Mouse (Mus musculus) heart, embryonic 14.5 days (tissue): ENCODE measurements at regions not wholly inside any gene's neighbourhood (a gene's known extent, or its start where the extent isn't known, plus 50 kb on each side); places are given as distances from the start of the nearest gene placed in this dataset.

Source experiments
- ATAC-seq: fragments of 200-750 bp; cut with Nextera tagmentation; 2 replicates; pipeline ENCODE4 v1.8.0; 2017; ENCODE audit warnings: low read depth, moderate TSS enrichment; ENCODE audit not compliant: insufficient number of reproducible peaks, insufficient read depth, low FRiP score
- H3K27ac ChIP-seq, 2 experiments: fragments of 200-500 bp in 1 of 2; fragments of 300-500 bp in 1 of 2; sonication (generic) in 1 of 2; replicated peaks in 1 of 2; 2 replicates each; pipeline ENCODE4 v1.5.1; 2012 to 2014; ENCODE audit warnings: low read depth in 2 of 2, low read length in 2 of 2, control low read depth in 1 of 2, mild to moderate bottlenecking in 1 of 2, mixed read lengths in 1 of 2; ENCODE audit not compliant: control insufficient read depth in 1 of 2, insufficient read depth in 1 of 2
- H3K27me3 ChIP-seq: fragments of 300-500 bp; sonication (generic); 2 replicates; pipeline ENCODE4 v1.6.1; 2014; ENCODE audit warnings: mild to moderate bottlenecking, low read length, control low read depth; ENCODE audit not compliant: control insufficient read depth, insufficient read depth
- H3K36me3 ChIP-seq: fragments of 300-500 bp; sonication (generic); 2 replicates; pipeline ENCODE4 v1.6.1; 2014; ENCODE audit warnings: mild to moderate bottlenecking, control low read depth, low read length, mixed read lengths; ENCODE audit not compliant: control insufficient read depth, insufficient read depth
- H3K4me1 ChIP-seq, 2 experiments: fragments of 200-500 bp in 1 of 2; fragments of 300-500 bp in 1 of 2; sonication (generic) in 1 of 2; 2 replicates each; pipeline ENCODE4 v1.6.1; 2012 to 2014; ENCODE audit warnings: low read length in 2 of 2, control low read depth in 1 of 2, mixed read lengths in 1 of 2; ENCODE audit not compliant: control insufficient read depth in 2 of 2, insufficient read depth in 2 of 2
- H3K4me2 ChIP-seq: fragments of 300-500 bp; sonication (generic); 2 replicates; pipeline ENCODE4 v1.6.1; 2014; ENCODE audit warnings: mild to moderate bottlenecking, low read length
- H3K4me3 ChIP-seq, 2 experiments: fragments of 200-500 bp in 1 of 2; fragments of 300-500 bp in 1 of 2; sonication (generic) in 1 of 2; 2 replicates each; pipeline ENCODE4 v1.5.1; 2012 to 2014; ENCODE audit warnings: low read length in 2 of 2, mild to moderate bottlenecking in 2 of 2, control low read depth in 1 of 2, low read depth in 1 of 2, moderate library complexity in 1 of 2; ENCODE audit not compliant: control insufficient read depth in 1 of 2, insufficient read depth in 1 of 2
- H3K9ac ChIP-seq: fragments of 300-500 bp; sonication (generic); 2 replicates; pipeline ENCODE4 v1.6.1; 2014; ENCODE audit warnings: mild to moderate bottlenecking, low read length
- H3K9me3 ChIP-seq: fragments of 300-500 bp; sonication (generic); 2 replicates; pipeline ENCODE4 v1.6.1; 2016; ENCODE audit warnings: low read length, control low read depth; ENCODE audit not compliant: control insufficient read depth
- WGBS: fragments of 180-500 bp; shearing (Covaris S2); extraction: QIAGEN DNeasy Blood & Tissue Kit; methylation state at CpG from one replicate; pipeline ENCODE4 v1.1.7; 2014; 5-methylcytosine and 5-hydroxymethylcytosine counted together

- Histone ChIP-seq H3K27me3 (no peaks in the 10 kb centered on the region), H3K36me3 (no peaks in the 10 kb centered on the region), H3K27ac (no peak overlapping the region), H3K9me3 (no peaks in the 10 kb centered on the region), H3K9ac (no peak overlapping the region), H3K4me3 (no peak overlapping the region), H3K4me2 (no peak overlapping the region), H3K4me1 (no peaks in the 10 kb centered on the region)
- 84% methylated on average over 6 of the region's 6 CpGs for WGBS
- ATAC-seq = no peak
Observed at GRCm38 (mm10) chr7:71648314-71648713, 297.0 kb upstream of the Gm10295 start.

- H3K36me3 ChIP-seq = no peaks in the 10 kb centered on the region
- WGBS = 63% methylated on average over 3 of the region's 3 CpGs
- H3K4me2 ChIP-seq = no peak overlapping the region
- no peaks in the 10 kb centered on the region for H3K4me1 ChIP-seq
- no peak overlapping the region for H3K27ac ChIP-seq
- no peak overlapping the region for H3K9ac ChIP-seq
- ATAC-seq = no peak
- no peak overlapping the region for H3K4me3 ChIP-seq
- H3K27me3 ChIP-seq = no peaks in the 10 kb centered on the region
- no peaks in the 10 kb centered on the region for H3K9me3 ChIP-seq
Observed at GRCm38 (mm10) chr7:71646944-71647343, 295.7 kb upstream of the Gm10295 start.

- Histone ChIP-seq H3K9me3 (no peaks in the 10 kb centered on the region), H3K36me3 (no peaks in the 10 kb centered on the region), H3K27me3 (no peaks in the 10 kb centered on the region), H3K27ac (no peak overlapping the region), H3K4me2 (no peak overlapping the region), H3K4me3 (no peak overlapping the region), H3K9ac (no peak overlapping the region), H3K4me1 (no peaks in the 10 kb centered on the region)
- no peak for ATAC-seq
- 70% methylated on average over 13 of the region's 13 CpGs for WGBS
Observed at GRCm38 (mm10) chr7:71623048-71623447, 271.8 kb upstream of the Gm10295 start.

- Histone ChIP-seq H3K4me2 (no peak overlapping the region), H3K4me1 (peaks cover 3 to 11% of the 10 kb centered on the region in 2 experiments), H3K27me3 (no peaks in the 10 kb centered on the region), H3K4me3 (no peak overlapping the region), H3K9ac (no peak overlapping the region), H3K27ac (peak overlapping the region in 1 of 2 experiments; percentile 20; a peak in 2 of 4 replicates), H3K36me3 (no peaks in the 10 kb centered on the region), H3K9me3 (no peaks in the 10 kb centered on the region)
- WGBS = 7% methylated on average over 2 of the region's 2 CpGs
- ATAC-seq = peak; percentile 75; the same call in 1 of the 2 replicates
Observed at GRCm38 (mm10) chr7:71603159-71603558, 251.9 kb upstream of the Gm10295 start.

- Histone ChIP-seq H3K9ac (no peak overlapping the region), H3K36me3 (no peaks in the 10 kb centered on the region), H3K27me3 (no peaks in the 10 kb centered on the region), H3K4me3 (no peak overlapping the region), H3K9me3 (no peaks in the 10 kb centered on the region), H3K27ac (no peak overlapping the region), H3K4me2 (no peak overlapping the region), H3K4me1 (peaks cover 0 to 7% of the 10 kb centered on the region in 2 experiments; a peak in 2 of 4 replicates)
- 76% methylated on average over 3 of the region's 3 CpGs for WGBS
- ATAC-seq = no peak
Observed at GRCm38 (mm10) chr7:71596780-71597179, 245.5 kb upstream of the Gm10295 start.

GRCm38 (mm10) chr7:71587626-71588025 is 236.3 kb upstream of the Gm10295 start:
- H3K4me2 ChIP-seq = no peak overlapping the region
- ATAC-seq = no peak

GRCm38 (mm10) chr7:71583443-71584055 is 232.3 kb upstream of the Gm10295 start:
- 68% methylated on average over 1 of the region's 1 CpGs for WGBS
- Histone ChIP-seq H3K4me2 (no peak overlapping the region), H3K9ac (no peak overlapping the region), H3K4me3 (no peak overlapping the region), H3K9me3 (no peaks in the 10 kb centered on the region), H3K36me3 (no peaks in the 10 kb centered on the region), H3K27me3 (no peaks in the 10 kb centered on the region), H3K4me1 (no peaks in the 10 kb centered on the region; a peak in 1 of 4 replicates), H3K27ac (no peak overlapping the region)
- no peak for ATAC-seq

More at GRCm38 (mm10) chr7:71587626-71588025, 236.3 kb upstream of the Gm10295 start:
- H3K4me1 ChIP-seq = peaks cover 0 to 4% of the 10 kb centered on the region in 2 experiments; a peak in 2 of 4 replicates
- 58% methylated on average over 5 of the region's 5 CpGs for WGBS
- H3K36me3 ChIP-seq = no peaks in the 10 kb centered on the region
- H3K27ac ChIP-seq = peak overlapping the region; percentile 15 to 49; a peak in 1 of 4 replicates
- H3K27me3 ChIP-seq = no peaks in the 10 kb centered on the region
- H3K9me3 ChIP-seq = 0 out of 2 replicates have a peak, but pooled peaks cover 2% of the 10 kb centered on the region
- H3K9ac ChIP-seq = no peak overlapping the region
- no peak overlapping the region for H3K4me3 ChIP-seq

GRCm38 (mm10) chr7:71581746-71582145 is 230.5 kb upstream of the Gm10295 start:
- no peak for ATAC-seq
- Histone ChIP-seq H3K4me3 (no peak overlapping the region), H3K4me1 (no peaks in the 10 kb centered on the region), H3K9ac (no peak overlapping the region), H3K27me3 (no peaks in the 10 kb centered on the region), H3K36me3 (no peaks in the 10 kb centered on the region), H3K9me3 (no peaks in the 10 kb centered on the region), H3K4me2 (no peak overlapping the region), H3K27ac (no peak overlapping the region)
- WGBS = 27% methylated on average over 3 of the region's 3 CpGs
